Mouse (Mus musculus): ENCODE data around the gene Pgf.

DNA sequence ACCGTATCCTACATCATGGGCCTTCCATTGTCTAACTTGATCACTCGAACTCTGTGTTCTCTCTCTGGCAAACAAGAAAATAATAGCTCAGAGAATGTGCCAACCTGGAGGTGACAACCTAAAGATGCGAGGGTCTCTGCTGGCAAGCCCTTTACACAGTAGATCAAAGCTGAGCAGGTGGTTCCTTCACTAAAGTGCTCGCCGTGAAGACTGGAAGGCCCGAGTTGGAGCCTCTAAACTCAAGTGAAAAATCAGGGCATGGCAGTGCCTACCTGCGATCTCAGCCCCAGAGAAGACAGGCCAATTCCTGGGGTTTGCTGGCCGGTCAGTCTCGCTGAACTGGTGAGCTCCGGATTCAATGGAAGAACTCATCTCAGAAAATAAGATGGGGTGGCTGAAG lies 15.6 kb upstream of the Pgf start:
- TF ChIP-seq POLR2A (IDR thresholded peaks at IDR 0.05; ENCODE audit: insufficient read depth, low read depth, low read length) (no peak), CTCF (IDR thresholded peaks at IDR 0.05) (no peak), EP300 (IDR thresholded peaks at IDR 0.05; ENCODE audit: insufficient read depth, low read depth, low read length) (no peak)
